Mouse (Mus musculus): ENCODE data around the gene Dcaf7. TPM values are rescaled to one million over a fixed set of nuclear protein-coding genes. Genes with fewer than 3 reads are reported as not detected.
"Not testable (repeated sequence)": the region's sequence is repeated elsewhere in the genome, so short reads cannot be mapped to it uniquely, and the experiment has no call there.

Gene Dcaf7
- total and polyA plus RNA-seq, 2 experiments from 2014 or later: 137 to 265 TPM

DNA sequence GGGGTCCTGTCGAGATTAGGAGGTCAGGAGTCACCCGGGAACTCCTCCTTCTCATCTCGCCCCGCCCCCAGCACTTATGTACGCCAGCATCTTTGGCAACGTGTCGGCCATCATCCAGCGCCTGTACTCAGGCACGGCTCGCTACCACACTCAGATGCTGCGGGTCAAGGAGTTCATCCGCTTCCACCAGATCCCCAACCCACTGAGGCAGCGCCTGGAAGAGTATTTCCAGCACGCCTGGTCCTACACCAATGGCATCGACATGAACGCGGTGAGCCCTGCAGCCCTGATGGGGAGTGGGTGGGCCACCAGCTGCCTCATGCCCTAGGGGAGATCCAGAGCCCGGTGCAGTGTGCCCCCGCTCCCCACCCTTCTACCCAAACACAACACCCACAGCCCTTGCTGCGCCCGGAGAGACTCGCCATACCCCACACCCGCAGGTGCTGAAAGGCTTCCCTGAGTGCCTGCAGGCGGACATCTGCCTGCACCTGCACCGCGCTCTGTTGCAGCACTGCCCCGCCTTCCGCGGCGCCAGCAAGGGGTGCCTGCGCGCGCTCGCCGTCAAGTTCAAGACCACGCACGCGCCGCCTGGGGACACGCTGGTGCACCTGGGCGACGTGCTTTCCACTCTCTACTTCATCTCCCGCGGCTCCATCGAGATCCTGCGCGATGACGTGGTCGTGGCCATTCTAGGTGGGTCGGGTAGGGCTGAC is 16.5 kb upstream of the Dcaf7 start:
- Histone ChIP-seq H3K4me2 (ENCODE audit: low read depth, low read length) (peak overlapping the region; percentile 72), H3K36me3 (ENCODE audit: insufficient read depth, low read length) (no peaks in the 10 kb centered on the region), H3K4me1 (ENCODE audit: insufficient read depth, low read length) (0 out of 2 replicates have a peak, but pooled peaks cover 6% of the 10 kb centered on the region), H3K27me3 (ENCODE audit: insufficient read depth, low read length) (no peaks in the 10 kb centered on the region), H3K9me3 (ENCODE audit: low read length) (no peaks in the 10 kb centered on the region), H3K9ac (replicated peaks; ENCODE audit: low read length) (peak overlapping the region; percentile 67), H3K4me3 (ENCODE audit: low read length) (peak overlapping the region; percentile 49), H3K27ac (peak overlapping the region; percentile 80)
- no peak for TF ChIP-seq CTCF (IDR thresholded peaks at IDR 0.05; ENCODE audit: low read depth)
- ATAC-seq (peak; percentile 86), DNase-seq (ENCODE audit: low spot score) (peak; percentile 73)
- under 1% methylated on average over 48 of the region's 50 CpGs for WGBS

- Histone ChIP-seq H3K4me3 (ENCODE audit: low read length) (no peak overlapping the region), H3K36me3 (ENCODE audit: insufficient read depth, low read length) (no peaks in the 10 kb centered on the region), H3K9me3 (ENCODE audit: low read length) (no peaks in the 10 kb centered on the region), H3K4me1 (ENCODE audit: insufficient read depth, low read length) (0 out of 2 replicates have a peak, but pooled peaks cover 4% of the 10 kb centered on the region), H3K27ac (no peak overlapping the region), H3K27me3 (ENCODE audit: insufficient read depth, low read length) (no peaks in the 10 kb centered on the region), H3K9ac (replicated peaks; ENCODE audit: low read length) (no peak overlapping the region), H3K4me2 (ENCODE audit: low read depth, low read length) (no peak overlapping the region)
- no peak for DNase-seq (ENCODE audit: low spot score)
- WGBS: 86% methylated on average over 3 of the region's 3 CpGs
- no peak for TF ChIP-seq CTCF (IDR thresholded peaks at IDR 0.05; ENCODE audit: low read depth)
- ATAC-seq: no peak
Observed at GRCm38 (mm10) chr11:106025774-106026173, 10.9 kb upstream of the Dcaf7 start.

DNA sequence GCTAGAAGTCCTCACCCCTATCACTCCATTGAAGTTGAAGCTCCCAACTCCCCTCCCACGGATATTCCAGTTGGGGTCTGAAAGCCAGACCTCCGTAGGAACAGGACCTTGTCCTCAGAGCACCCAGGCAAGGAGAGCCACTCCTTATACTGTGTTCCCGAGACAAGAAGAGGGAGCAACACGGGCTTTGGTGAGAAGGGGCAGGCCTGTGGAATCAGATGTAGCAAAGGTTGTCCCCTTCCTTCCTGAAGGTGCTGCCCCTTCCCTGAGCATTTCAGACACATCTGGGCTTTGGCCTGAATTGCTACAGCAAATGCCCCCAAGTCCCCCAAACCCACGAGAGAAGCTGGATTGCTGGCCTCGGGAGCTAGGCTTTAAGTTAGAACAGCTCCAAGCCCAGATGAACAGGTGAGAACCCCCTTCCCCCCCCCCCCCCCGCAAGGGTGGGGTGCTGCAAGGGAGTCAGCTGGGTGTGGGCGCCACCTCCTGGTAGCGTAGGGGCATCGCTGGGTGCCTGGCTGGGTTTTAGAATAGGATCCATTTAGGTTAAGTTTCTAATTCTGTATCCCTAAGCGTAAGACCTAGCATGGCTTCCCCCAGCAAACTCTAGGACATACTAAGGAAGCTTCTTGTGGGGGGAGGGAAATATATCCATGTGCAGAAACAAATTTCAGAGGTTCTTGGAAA is 10.1 kb upstream of the Dcaf7 start:
- Histone ChIP-seq H3K27me3 (ENCODE audit: insufficient read depth, low read length) (no peaks in the 10 kb centered on the region), H3K4me3 (ENCODE audit: low read length) (no peak overlapping the region), H3K9me3 (ENCODE audit: low read length) (no peaks in the 10 kb centered on the region), H3K36me3 (ENCODE audit: insufficient read depth, low read length) (no peaks in the 10 kb centered on the region), H3K9ac (replicated peaks; ENCODE audit: low read length) (no peak overlapping the region), H3K27ac (no peak overlapping the region), H3K4me2 (ENCODE audit: low read depth, low read length) (no peak overlapping the region), H3K4me1 (ENCODE audit: insufficient read depth, low read length) (no peaks in the 10 kb centered on the region)
- ATAC-seq (peak; percentile 45; the same call in 1 of the 2 replicates), DNase-seq (ENCODE audit: low spot score) (peak; percentile 67)
- WGBS: 40% methylated on average over 11 of the region's 11 CpGs
- TF ChIP-seq CTCF (IDR thresholded peaks at IDR 0.05; ENCODE audit: low read depth): peak; percentile 86

DNA sequence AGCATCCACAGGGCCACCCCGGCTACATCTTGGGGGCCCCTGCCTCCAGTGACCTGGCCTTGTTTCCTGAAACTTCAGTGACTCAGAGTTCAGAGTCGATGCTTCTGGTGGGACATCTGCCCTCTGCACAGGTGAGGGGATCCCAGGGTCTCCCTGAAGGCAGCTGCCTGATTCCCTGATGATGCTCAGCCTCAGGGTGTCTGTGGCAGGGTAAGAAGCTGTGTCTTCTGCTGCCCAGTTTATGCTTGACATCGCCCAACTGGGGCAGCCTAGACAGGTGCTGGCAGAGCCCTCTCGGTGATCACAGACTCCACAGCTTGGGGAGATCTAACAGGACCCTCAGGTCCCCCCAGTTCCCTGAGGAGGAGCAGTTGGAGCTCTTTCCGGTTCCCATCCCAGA is 9.1 kb upstream of the Dcaf7 start:
- Histone ChIP-seq H3K9ac (replicated peaks; ENCODE audit: low read length) (no peak overlapping the region), H3K9me3 (ENCODE audit: low read length) (no peaks in the 10 kb centered on the region), H3K27ac (no peak overlapping the region), H3K4me1 (ENCODE audit: insufficient read depth, low read length) (no peaks in the 10 kb centered on the region), H3K36me3 (ENCODE audit: insufficient read depth, low read length) (no peaks in the 10 kb centered on the region), H3K4me2 (ENCODE audit: low read depth, low read length) (no peak overlapping the region), H3K27me3 (ENCODE audit: insufficient read depth, low read length) (no peaks in the 10 kb centered on the region), H3K4me3 (ENCODE audit: low read length) (no peak overlapping the region)
- TF ChIP-seq CTCF (IDR thresholded peaks at IDR 0.05; ENCODE audit: low read depth): no peak
- WGBS: 87% methylated on average over 5 of the region's 5 CpGs
- 0 out of 2 replicates have a peak, but pooled peaks have one; percentile 18 for ATAC-seq
- DNase-seq (ENCODE audit: low spot score): no peak

- not testable (repeated sequence) for H3K4me2 ChIP-seq (ENCODE audit: low read depth, low read length); H3K9ac ChIP-seq (replicated peaks; ENCODE audit: low read length); H3K36me3 ChIP-seq (ENCODE audit: insufficient read depth, low read length); ATAC-seq; H3K4me1 ChIP-seq (ENCODE audit: insufficient read depth, low read length); DNase-seq (ENCODE audit: low spot score); H3K27me3 ChIP-seq (ENCODE audit: insufficient read depth, low read length); H3K27ac ChIP-seq; H3K9me3 ChIP-seq (ENCODE audit: low read length)
- WGBS: 36% methylated on average over 7 of the region's 25 CpGs
- peak overlapping the region; percentile 22; the same call in 1 of the 2 replicates for H3K4me3 ChIP-seq (ENCODE audit: low read length)
Observed at GRCm38 (mm10) chr11:106032074-106032473, 4.6 kb upstream of the Dcaf7 start.

DNA sequence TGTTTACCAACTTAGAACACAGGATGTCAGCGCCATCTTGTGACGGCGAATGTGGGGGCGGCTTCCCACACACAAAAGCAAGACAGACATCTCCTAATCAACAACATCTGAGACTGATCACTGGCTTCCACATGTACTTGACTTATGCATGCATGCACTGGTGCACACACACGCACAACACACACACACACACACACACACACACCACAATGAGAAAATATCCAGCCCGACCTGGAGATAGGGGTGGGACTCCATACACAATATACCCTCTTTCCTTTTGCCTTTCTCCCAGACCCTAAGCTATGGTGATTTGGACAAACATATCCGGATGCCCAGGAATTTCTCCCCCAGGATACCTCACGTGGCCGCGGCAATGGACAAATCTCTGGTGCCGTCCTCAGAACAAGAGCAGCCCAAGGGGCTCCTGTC is 3.2 kb upstream of the Dcaf7 start:
- WGBS: 35% methylated on average over 11 of the region's 11 CpGs
- H3K9ac ChIP-seq (replicated peaks; ENCODE audit: low read length): peak overlapping the region; percentile 31; the same call in 1 of the 2 replicates
- H3K4me1 ChIP-seq (ENCODE audit: insufficient read depth, low read length): peaks cover 7% of the 10 kb centered on the region
- H3K4me2 ChIP-seq (ENCODE audit: low read depth, low read length): peak overlapping the region; percentile 32
- peak overlapping the region; percentile 67 for H3K27ac ChIP-seq
- peak; percentile 36 for TF ChIP-seq CTCF (IDR thresholded peaks at IDR 0.05; ENCODE audit: low read depth)
- ATAC-seq (no peak), DNase-seq (ENCODE audit: low spot score) (peak; percentile 32)
- no peaks in the 10 kb centered on the region for H3K36me3 ChIP-seq (ENCODE audit: insufficient read depth, low read length)
- H3K4me3 ChIP-seq (ENCODE audit: low read length): no peak overlapping the region
- H3K9me3 ChIP-seq (ENCODE audit: low read length): no peaks in the 10 kb centered on the region
- no peaks in the 10 kb centered on the region for H3K27me3 ChIP-seq (ENCODE audit: insufficient read depth, low read length)
